Mouse (Mus musculus) intestine, embryonic 16.5 days (tissue): ENCODE results near the gene Srgap2. TPM values are rescaled to one million over a fixed set of nuclear protein-coding genes. Genes with fewer than 3 reads are reported as not detected.

Experiments used
- ATAC-seq: fragments of 200-750 bp; cut with Nextera tagmentation; 2 replicates; pipeline ENCODE4 v1.8.0; 2017; ENCODE audit warnings: moderate TSS enrichment, moderate library complexity
- H3K27ac ChIP-seq: fragments of 300-500 bp; sonication (generic); 2 replicates; pipeline ENCODE4 v1.5.1; 2014; ENCODE audit warnings: mild to moderate bottlenecking, low read length
- H3K27me3 ChIP-seq: fragments of 300-500 bp; sonication (generic); replicated peaks from 2 replicates; pipeline ENCODE4 v1.6.1; 2014; ENCODE audit warnings: low read length, control low read depth, mixed read lengths; ENCODE audit not compliant: control insufficient read depth, insufficient read depth
- H3K36me3 ChIP-seq: fragments of 300-500 bp; sonication (generic); 2 replicates; pipeline ENCODE4 v1.6.1; 2014; ENCODE audit warnings: low read length, control low read depth; ENCODE audit not compliant: control insufficient read depth, insufficient read depth
- H3K4me1 ChIP-seq: fragments of 300-500 bp; sonication (generic); 2 replicates; pipeline ENCODE4 v1.6.1; 2014; ENCODE audit warnings: low read length, control low read depth, mixed read lengths; ENCODE audit not compliant: control insufficient read depth, insufficient read depth
- H3K4me2 ChIP-seq: fragments of 300-500 bp; sonication (generic); 2 replicates; pipeline ENCODE4 v1.6.1; 2014; ENCODE audit warnings: low read depth, low read length, control low read depth
- H3K4me3 ChIP-seq: fragments of 300-500 bp; sonication (generic); 2 replicates; pipeline ENCODE4 v1.5.1; 2014; ENCODE audit warnings: mild to moderate bottlenecking, low read length
- H3K9ac ChIP-seq: fragments of 300-500 bp; sonication (generic); 2 replicates; pipeline ENCODE4 v1.6.1; 2014; ENCODE audit warnings: low read depth, low read length
- H3K9me3 ChIP-seq: fragments of 300-500 bp; sonication (generic); 2 replicates; pipeline ENCODE4 v1.6.1; 2016; ENCODE audit warnings: low read length, control low read depth; ENCODE audit not compliant: control insufficient read depth
- WGBS: fragments of 180-500 bp; shearing (Covaris S2); extraction: QIAGEN DNeasy Blood & Tissue Kit; methylation state at CpG from one replicate; pipeline ENCODE4 v1.1.7; 2014; 5-methylcytosine and 5-hydroxymethylcytosine counted together
- polyA plus RNA-seq: library from polyadenylated mRNA; unstranded; fragments of >200 nt; fragmentation: Nextera tagmentation; extraction: Ambion mirVana; gene quantifications from 2 replicates; pipeline ENCODE4 v1.2.1, GENCODE M21; 2015

The Srgap2 gene
- polyA plus RNA-seq, 1 experiment from 2014 or later = 7.8 TPM

DNA sequence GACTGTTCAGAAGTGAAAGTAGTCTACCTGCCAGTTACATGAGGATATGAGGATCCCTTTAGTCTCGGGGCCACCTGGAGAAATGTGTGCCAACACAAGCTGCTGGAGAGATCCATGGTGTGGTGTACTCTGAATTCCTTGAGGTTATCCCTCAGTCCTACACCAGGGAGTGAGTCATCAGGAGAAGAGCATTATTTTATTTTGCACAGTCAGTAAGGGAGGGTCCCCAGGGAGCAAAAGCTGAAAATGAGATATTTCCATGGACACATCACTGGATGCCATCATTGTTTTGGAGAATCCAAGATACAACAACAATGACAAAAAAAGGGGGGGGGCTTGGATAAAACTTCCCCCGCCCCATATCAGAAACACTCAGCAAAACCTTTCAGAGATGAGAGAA lies 24.8 kb upstream of the Srgap2 start:
- Histone ChIP-seq H3K9me3 (no peaks in the 10 kb centered on the region), H3K36me3 (no peaks in the 10 kb centered on the region), H3K9ac (no peak overlapping the region), H3K27me3 (no peaks in the 10 kb centered on the region), H3K4me1 (peaks cover 8% of the 10 kb centered on the region; the same call in 1 of the 2 replicates), H3K4me2 (no peak overlapping the region), H3K4me3 (no peak overlapping the region), H3K27ac (no peak overlapping the region)
- no peak for ATAC-seq
- 92% methylated on average over 2 of the region's 2 CpGs for WGBS

- no peaks in the 10 kb centered on the region for H3K9me3 ChIP-seq
- H3K27ac ChIP-seq = no peak overlapping the region
- no peaks in the 10 kb centered on the region for H3K36me3 ChIP-seq
- H3K4me2 ChIP-seq = no peak overlapping the region
- no peak overlapping the region; the same call in 1 of the 2 replicates for H3K9ac ChIP-seq
- no peak for ATAC-seq
- peaks cover 5% of the 10 kb centered on the region; the same call in 1 of the 2 replicates for H3K4me1 ChIP-seq
- no peak overlapping the region for H3K4me3 ChIP-seq
- 36% methylated on average over 8 of the region's 8 CpGs for WGBS
- no peaks in the 10 kb centered on the region for H3K27me3 ChIP-seq
These were observed 21.6 kb upstream of the Srgap2 start for GRCm38 (mm10) chr1:131548494-131549365.

DNA sequence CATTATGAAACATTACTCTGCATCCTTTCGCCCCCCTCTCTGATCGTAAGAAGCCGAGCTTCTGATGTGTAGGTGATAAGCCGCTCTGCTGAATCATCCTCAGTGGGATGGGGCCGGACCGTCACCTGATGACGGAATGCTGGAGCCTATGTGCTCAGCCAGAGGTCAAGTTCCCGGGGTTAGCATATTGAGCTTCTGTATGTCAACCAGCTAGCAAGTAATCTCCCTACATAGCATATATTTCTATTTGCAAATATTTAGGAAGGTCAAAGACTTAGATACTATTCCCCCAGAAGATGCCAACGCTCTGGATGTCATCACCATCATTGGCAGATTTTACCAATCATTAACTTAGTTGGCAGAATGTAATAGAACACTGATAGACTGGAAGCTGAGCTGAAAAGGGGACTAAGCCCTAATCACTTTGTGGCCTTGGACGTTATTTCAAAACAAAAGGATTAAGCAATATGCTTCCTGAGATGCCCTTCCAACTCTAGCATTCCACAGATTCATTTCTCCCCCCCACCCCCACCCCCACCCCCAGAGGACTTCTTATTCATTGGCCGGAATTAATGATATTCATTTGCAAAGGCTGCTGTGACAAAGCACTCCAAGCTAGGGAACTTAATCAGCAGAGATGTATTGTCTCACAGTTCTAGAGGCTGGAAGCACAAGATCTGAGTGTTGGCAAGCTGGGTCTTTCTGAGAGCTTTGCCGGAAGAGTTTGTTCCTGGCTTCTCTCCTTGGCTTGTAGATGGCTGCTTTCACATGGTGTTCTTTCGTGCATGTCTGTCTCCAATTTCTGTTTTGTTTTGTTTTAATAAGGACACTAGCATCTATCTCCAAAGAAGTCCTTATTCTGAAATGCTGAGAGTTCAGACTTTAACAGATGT lies 19.9 kb upstream of the Srgap2 start:
- WGBS = 71% methylated on average over 13 of the region's 13 CpGs
- ATAC-seq = no peak
- H3K9me3 ChIP-seq = no peaks in the 10 kb centered on the region

DNA sequence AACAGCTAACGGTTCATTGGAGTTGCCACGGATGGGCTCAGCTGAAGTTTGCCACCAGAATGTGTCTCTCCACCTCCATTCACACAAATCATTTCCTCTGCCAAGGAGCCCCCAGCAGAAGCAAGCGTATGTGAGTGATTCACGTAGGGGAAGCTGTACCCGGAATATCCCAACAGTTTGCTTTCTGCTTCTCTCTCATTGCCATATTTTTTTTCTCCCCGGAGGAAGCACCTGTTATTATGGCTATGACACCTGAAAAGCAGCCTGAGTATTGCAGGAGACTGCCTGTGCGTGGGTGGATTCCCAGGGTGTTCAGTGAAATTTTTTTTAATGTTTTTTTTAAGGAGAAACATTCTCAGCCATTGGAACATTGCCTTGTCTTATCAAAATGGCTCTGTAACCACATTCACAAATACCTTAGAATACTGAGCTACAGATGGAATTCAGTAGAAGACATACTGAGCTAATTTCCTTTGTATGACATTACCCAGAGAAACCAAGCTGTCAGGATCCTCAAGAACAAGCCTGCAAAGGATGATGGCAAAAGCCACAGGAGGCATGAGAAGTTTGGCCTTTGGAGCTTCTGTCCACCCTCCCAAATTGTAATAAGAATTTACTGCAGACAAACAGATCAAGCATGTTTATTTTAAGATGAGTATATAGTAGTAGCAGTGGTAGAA lies 16.9 kb upstream of the Srgap2 start:
- H3K4me2 ChIP-seq = no peak overlapping the region
- H3K27ac ChIP-seq = no peak overlapping the region
- no peaks in the 10 kb centered on the region for H3K27me3 ChIP-seq
- no peaks in the 10 kb centered on the region for H3K36me3 ChIP-seq
- WGBS = 80% methylated on average over 7 of the region's 7 CpGs
- H3K9me3 ChIP-seq = no peaks in the 10 kb centered on the region
- no peak overlapping the region for H3K4me3 ChIP-seq
- no peak overlapping the region for H3K9ac ChIP-seq
- no peak for ATAC-seq
- H3K4me1 ChIP-seq = peaks cover 7% of the 10 kb centered on the region

More for the DNA sequence above, 19.9 kb upstream of the Srgap2 start:
- Histone ChIP-seq H3K27me3 (no peaks in the 10 kb centered on the region), H3K9ac (no peak overlapping the region), H3K4me3 (no peak overlapping the region), H3K4me2 (no peak overlapping the region), H3K36me3 (no peaks in the 10 kb centered on the region), H3K27ac (no peak overlapping the region), H3K4me1 (peaks cover 5% of the 10 kb centered on the region; the same call in 1 of the 2 replicates)

DNA sequence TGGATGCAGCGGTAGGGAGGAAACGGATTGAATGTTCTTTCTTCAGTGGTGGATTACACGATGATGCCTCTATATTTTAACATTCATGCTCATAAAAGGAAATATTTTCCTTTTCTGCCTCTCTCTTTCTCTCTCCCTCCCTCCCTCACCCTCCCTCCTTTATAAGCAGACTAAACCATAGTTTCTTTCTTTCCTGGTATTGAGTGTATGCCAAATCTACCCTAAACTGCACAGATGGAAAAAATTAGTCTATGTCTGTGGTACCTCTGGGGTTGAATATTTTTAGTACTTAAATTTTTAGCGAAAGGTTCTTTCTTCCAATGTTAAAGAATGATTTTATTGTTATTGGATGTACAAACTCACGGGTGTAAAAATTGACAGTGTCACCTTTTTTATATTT lies 14.8 kb upstream of the Srgap2 start:
- WGBS = 72% methylated on average over 5 of the region's 5 CpGs
- Histone ChIP-seq H3K4me3 (no peak overlapping the region), H3K9ac (no peak overlapping the region), H3K36me3 (no peaks in the 10 kb centered on the region), H3K9me3 (no peaks in the 10 kb centered on the region), H3K4me1 (peaks cover 2% of the 10 kb centered on the region; the same call in 1 of the 2 replicates), H3K27ac (no peak overlapping the region), H3K27me3 (no peaks in the 10 kb centered on the region), H3K4me2 (no peak overlapping the region)
- ATAC-seq = no peak

- Histone ChIP-seq H3K4me1 (peaks cover 2% of the 10 kb centered on the region; the same call in 1 of the 2 replicates), H3K27ac (no peak overlapping the region), H3K9me3 (no peaks in the 10 kb centered on the region), H3K4me3 (no peak overlapping the region), H3K4me2 (no peak overlapping the region), H3K9ac (no peak overlapping the region), H3K36me3 (no peaks in the 10 kb centered on the region), H3K27me3 (no peaks in the 10 kb centered on the region)
- 48% methylated on average over 3 of the region's 3 CpGs for WGBS
- ATAC-seq = no peak; the same call in 1 of the 2 replicates
These were observed 14.3 kb upstream of the Srgap2 start for GRCm38 (mm10) chr1:131541431-131541830.

- 77% methylated on average over 5 of the region's 5 CpGs for WGBS
- H3K27ac ChIP-seq = no peak overlapping the region
These were observed 13.6 kb upstream of the Srgap2 start for GRCm38 (mm10) chr1:131540795-131541194.

DNA sequence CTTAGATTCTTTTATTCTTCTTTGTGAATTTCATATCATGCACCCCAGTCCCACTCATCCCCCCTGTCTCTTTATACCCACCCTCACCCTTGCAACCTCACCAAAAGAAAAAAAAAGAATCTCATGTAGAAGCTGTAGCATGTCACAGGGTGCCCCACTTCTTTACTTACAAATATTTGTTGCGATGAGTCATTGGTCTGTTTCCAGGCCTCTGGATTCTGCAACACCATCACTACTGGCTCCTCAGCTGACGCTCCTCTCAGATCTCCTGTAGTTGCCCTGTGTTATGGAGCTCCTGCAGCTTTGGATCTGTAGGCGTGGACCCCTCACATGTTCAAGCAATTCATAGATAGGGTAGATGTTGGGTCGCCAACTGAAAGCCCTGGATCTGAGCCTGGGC lies 12.6 kb upstream of the Srgap2 start:
- no peak overlapping the region for H3K4me3 ChIP-seq
- H3K9ac ChIP-seq = no peak overlapping the region
- no peak for ATAC-seq
- no peaks in the 10 kb centered on the region for H3K27me3 ChIP-seq
- H3K27ac ChIP-seq = no peak overlapping the region
- peaks cover 2% of the 10 kb centered on the region; the same call in 1 of the 2 replicates for H3K4me1 ChIP-seq
- 86% methylated on average over 4 of the region's 4 CpGs for WGBS
- H3K4me2 ChIP-seq = no peak overlapping the region
- H3K9me3 ChIP-seq = no peaks in the 10 kb centered on the region
- H3K36me3 ChIP-seq = no peaks in the 10 kb centered on the region

More at GRCm38 (mm10) chr1:131540795-131541194, 13.6 kb upstream of the Srgap2 start:
- Histone ChIP-seq H3K9ac (no peak overlapping the region), H3K36me3 (no peaks in the 10 kb centered on the region), H3K4me3 (no peak overlapping the region), H3K4me2 (no peak overlapping the region), H3K4me1 (peaks cover 2% of the 10 kb centered on the region; the same call in 1 of the 2 replicates), H3K27me3 (no peaks in the 10 kb centered on the region), H3K9me3 (no peaks in the 10 kb centered on the region)
- ATAC-seq = no peak
